Mouse (Mus musculus): ENCODE measurements around the gene Tmem260.
A peak's percentile ranks its signal among the peaks of the same experiment; 100 is the strongest.

Tmem260 gene

GRCm38 (mm10) chr14:48481591-48481990 lies 35.7 kb downstream of the Tmem260 start:
- no peak for DNase-seq (ENCODE audit: low read depth)

DNA sequence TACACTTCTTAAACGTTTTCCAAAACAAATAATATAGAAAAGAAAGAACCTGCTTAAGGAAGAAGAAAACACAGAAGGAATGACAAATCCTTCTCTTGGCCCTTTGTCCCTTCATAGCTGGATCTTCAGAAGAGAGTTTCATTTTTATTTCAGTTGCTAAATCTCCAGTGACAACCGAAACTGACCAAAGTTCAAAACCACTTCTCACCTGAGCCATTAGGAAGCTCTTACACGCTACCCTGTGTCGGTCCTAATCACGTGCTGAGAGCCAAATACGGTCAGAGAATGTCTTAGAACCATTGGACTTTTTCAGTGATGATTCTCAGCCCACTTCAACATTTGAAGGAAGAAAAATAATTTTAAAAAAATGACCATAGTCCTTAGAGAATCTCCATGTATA lies 36.8 kb downstream of the Tmem260 start:
- DNase-seq (ENCODE audit: low read depth): no peak

DNA sequence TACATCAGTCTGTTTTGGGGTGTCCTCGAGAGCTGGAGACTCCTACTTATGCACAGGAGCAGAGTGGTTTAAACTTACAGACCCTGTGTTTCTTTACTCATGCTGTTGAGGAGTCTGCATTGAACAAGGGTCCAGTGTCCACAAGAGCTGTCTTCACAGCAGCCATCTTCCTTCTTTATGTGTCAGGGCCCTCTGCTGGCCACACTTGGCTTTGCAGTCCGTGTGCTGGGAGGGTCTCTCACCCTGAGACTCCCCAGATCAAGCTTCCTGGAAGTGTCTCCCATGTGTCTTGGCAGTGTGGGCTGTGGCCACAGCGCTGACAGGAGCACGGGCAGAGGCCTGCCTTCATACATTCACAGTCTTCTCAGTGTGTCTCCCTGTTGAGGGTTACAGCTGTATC lies 48.0 kb downstream of the Tmem260 start:
- DNase-seq (ENCODE audit: low read depth): peak; percentile 41

- DNase-seq (ENCODE audit: low read depth): no peak
These were observed 56.6 kb downstream of the Tmem260 start for GRCm38 (mm10) chr14:48502573-48502972.

- no peak for DNase-seq (ENCODE audit: low read depth)
These were observed 58.0 kb downstream of the Tmem260 start for GRCm38 (mm10) chr14:48503691-48504565.

GRCm38 (mm10) chr14:48504566-48504950 lies 58.6 kb downstream of the Tmem260 start:
- DNase-seq (ENCODE audit: low read depth): no peak

DNA sequence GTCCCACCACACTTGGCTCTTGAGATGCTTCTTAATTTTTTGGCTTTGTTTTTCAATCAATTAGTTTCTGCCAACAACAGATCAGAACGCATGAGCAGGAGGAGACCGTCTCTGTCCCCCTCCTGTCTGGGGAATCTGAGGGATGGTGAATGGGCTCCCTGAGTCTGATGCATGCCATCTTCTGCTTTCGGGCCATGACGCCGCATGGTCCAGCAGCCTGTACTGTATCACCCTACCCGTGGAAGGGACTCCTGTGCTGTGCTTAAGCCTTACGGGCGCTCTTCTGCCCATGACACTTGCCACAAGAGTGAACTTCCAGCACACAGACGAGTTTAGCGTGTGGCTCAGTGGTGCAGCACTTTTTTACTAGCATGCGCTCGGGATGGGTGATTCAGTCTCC lies 59.7 kb downstream of the Tmem260 start:
- no peak for DNase-seq (ENCODE audit: low read depth)

DNA sequence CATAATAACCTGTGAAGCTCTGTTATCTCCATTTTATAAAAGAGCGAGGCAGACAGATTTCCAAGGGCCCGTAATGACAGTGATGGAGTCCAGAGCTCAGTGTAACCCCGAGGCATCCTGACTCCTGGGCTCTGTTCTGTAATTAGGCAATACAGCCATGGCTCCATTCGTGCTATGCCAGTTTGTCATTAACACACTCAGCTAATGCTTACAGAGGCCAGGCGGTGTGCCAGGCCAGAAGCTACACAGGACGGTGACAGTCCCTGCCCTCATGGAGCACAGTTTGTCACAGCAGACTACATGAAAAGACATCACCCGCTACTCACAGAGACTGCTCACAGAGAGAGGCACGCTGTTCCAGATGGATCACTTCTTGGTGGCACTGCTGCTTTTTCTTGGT lies 61.5 kb downstream of the Tmem260 start:
- no peak for DNase-seq (ENCODE audit: low read depth)

- no peak for DNase-seq (ENCODE audit: low read depth)
These were observed 63.2 kb downstream of the Tmem260 start for GRCm38 (mm10) chr14:48509131-48509530.

- no peak for DNase-seq (ENCODE audit: low read depth)
These were observed 67.3 kb downstream of the Tmem260 start for GRCm38 (mm10) chr14:48513098-48513823.

- no peak for DNase-seq (ENCODE audit: low read depth)
These were observed 68.0 kb downstream of the Tmem260 start for GRCm38 (mm10) chr14:48513824-48514493.

DNA sequence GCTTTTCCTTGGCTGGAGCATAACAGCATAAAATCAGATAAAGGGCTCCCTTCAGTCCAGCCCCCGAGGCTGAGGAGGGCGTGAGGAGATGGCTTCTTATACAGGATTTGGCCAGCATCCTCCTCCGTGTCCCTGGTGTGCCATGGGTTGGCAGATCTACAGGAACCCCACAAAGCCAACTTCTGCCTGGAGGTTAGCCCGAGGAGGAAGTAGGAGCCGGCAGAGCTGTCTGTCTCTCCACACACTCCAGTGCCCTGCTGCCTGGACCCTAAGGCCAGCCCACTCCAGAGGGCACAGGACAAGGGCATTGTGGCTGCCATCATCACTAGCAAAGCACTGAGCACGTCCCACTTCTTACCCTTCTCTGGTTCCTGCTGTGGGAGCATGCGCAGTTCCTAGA lies 68.7 kb downstream of the Tmem260 start:
- DNase-seq (ENCODE audit: low read depth): no peak

GRCm38 (mm10) chr14:48515538-48515937 lies 69.6 kb downstream of the Tmem260 start:
- DNase-seq (ENCODE audit: low read depth): no peak

- no peak for DNase-seq (ENCODE audit: low read depth)
These were observed 77.4 kb downstream of the Tmem260 start for GRCm38 (mm10) chr14:48523361-48523760.

- peak; percentile 29 for DNase-seq (ENCODE audit: low read depth)
These were observed 78.2 kb downstream of the Tmem260 start for GRCm38 (mm10) chr14:48524135-48524534.

- no peak for DNase-seq (ENCODE audit: low read depth)
These were observed 79.1 kb downstream of the Tmem260 start for GRCm38 (mm10) chr14:48525055-48525454.

DNA sequence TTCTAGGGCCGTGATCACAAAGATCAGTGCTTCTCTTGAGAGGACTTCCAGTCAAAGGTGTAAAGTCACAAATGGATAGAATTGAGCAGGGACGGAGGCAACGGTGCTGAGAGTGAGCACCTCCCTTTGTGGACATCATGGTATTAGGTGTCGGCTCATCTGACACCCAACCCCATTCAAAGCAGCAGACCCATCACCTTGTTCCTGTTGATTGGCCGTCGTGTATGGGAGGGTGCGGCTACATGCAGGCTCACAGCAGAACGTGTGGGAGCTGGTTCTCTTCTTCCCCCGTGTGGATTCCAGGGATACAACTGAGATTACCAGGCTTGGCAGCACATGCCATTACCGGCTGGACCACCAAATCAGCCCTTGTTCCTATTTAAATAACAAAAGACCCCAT lies 84.7 kb downstream of the Tmem260 start:
- no peak for DNase-seq (ENCODE audit: low read depth)

GRCm38 (mm10) chr14:48537795-48538766 lies 92.2 kb downstream of the Tmem260 start:
- no peak for DNase-seq (ENCODE audit: low read depth)

DNA sequence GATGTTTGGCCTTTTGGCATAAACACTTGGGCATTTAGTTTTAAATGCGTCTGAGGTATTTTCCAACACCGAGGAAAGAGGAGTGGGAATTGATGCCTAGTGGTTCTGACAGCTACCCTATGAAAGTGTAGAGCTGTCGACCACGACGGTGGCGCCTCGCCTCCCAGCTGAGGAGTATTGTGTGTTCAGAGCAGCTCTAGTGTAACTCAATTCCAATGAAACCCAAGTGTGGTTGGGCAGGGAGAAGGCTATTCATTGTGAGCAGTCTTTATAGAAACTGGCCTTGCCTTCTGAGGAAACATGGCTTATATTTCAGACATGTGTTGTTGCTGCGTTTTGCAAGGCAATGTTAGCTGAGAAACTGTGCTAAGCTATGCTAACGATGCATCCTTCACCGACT lies 99.2 kb downstream of the Tmem260 start:
- no peak for DNase-seq (ENCODE audit: low read depth)

- DNase-seq (ENCODE audit: low read depth): no peak
These were observed 100.1 kb downstream of the Tmem260 start for GRCm38 (mm10) chr14:48546009-48546408.

DNA sequence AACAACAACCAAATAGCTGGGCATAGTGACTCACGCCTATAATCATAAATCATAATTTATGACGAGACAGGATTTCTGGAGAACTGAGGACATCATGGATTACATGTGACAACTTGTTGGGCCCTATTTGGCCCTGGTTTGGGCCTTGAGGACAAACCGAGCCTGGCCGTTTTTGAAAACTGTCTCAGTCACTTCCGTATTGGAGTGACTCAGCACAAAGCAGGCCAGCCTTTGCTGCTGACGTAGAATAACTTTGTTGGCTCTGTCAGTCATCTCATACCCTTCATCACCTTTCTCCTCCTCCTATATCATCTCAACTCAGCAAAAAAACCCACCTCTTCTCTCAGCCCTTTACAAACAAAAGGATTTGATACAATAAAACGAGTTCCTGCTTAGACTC lies 103.8 kb downstream of the Tmem260 start:
- DNase-seq (ENCODE audit: low read depth): peak; percentile 17

DNA sequence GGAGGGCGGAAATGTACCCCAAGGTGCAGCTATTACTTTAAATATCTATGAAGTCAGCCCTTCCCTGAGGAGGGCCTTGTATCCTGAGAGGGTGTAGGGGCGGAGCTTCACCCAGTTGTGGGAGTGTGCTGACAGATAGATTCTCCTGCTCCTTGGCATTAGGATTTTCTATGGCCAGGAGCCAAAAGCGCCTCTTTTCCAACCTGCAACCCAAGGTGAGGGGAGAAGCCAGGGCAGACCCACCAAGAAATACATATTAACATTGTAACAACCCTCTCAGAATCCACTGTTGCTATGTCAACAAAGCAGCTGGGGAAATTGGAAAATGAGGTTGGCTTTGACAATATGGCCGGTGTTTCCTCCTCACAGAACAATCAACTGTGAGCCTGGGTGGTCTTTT lies 107.3 kb downstream of the Tmem260 start:
- no peak for DNase-seq (ENCODE audit: low read depth)

Measured in 416B (cell line).